Mouse (Mus musculus) inflammation-experienced regulatory T-cells, adult 6 months (primary cell): ENCODE data around the gene Nwd2. TPM values are rescaled to one million over a fixed set of nuclear protein-coding genes. Genes with fewer than 3 reads are reported as not detected.

Experiments used
- ATAC-seq: one replicate; pipeline ENCODE4 v1.8.0; 2017
- polyA plus RNA-seq, 3 experiments: library from polyadenylated mRNA; unstranded; fragments of 100-300 nt; shearing (Covaris generic); gene quantifications; one replicate each; pipeline ENCODE4 v1.2.1; 2017

Nwd2 gene
- under 1 TPM in 1 of 3 experiments, not detected in 2; 0.21 TPM for polyA plus RNA-seq

- no peak for ATAC-seq
These were observed at the start of gene Nwd2 for GRCm38 (mm10) chr5:63649070-63649532. TSS of gene Nwd2 (plus strand) at chr5:63649102.

GRCm38 (mm10) chr5:63607447-63607846, 41.5 kb upstream of the Nwd2 start:
- no peak for ATAC-seq

- no peak for ATAC-seq
These were observed 31.9 kb upstream of the Nwd2 start for GRCm38 (mm10) chr5:63616792-63617668.

GRCm38 (mm10) chr5:63624123-63624522, 24.8 kb upstream of the Nwd2 start:
- ATAC-seq: no peak

GRCm38 (mm10) chr5:63627832-63628530, 20.9 kb upstream of the Nwd2 start:
- no peak for ATAC-seq

- ATAC-seq: no peak
These were observed 20.4 kb upstream of the Nwd2 start for GRCm38 (mm10) chr5:63628531-63628871.

DNA sequence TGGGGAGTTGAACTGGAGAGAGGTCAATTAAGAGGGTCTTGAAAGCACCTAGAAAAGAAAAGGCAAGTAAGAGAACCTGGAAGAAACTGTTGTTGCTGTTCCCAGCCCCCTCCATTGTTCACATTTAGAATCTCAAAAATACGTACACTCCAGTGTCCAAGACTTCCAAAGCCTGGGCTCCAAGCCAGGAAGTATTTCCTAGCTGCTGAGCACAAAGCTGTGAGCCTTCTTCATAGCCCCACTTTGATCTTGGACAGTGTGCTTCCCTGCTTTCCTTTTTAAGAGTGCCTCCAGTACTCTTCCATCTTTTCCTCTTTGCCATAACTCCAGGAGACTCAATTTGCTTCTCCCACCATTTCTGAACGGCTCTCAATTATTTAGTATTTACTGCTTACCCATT, 14.3 kb upstream of the Nwd2 start:
- no peak for ATAC-seq

- no peak for ATAC-seq
These were observed 715 bp upstream of the Nwd2 start for GRCm38 (mm10) chr5:63648187-63648586.

GRCm38 (mm10) chr5:63649533-63650464, 897 bp downstream of the Nwd2 start:
- ATAC-seq: no peak

GRCm38 (mm10) chr5:63651813-63652212, 2.9 kb downstream of the Nwd2 start:
- ATAC-seq: no peak

DNA sequence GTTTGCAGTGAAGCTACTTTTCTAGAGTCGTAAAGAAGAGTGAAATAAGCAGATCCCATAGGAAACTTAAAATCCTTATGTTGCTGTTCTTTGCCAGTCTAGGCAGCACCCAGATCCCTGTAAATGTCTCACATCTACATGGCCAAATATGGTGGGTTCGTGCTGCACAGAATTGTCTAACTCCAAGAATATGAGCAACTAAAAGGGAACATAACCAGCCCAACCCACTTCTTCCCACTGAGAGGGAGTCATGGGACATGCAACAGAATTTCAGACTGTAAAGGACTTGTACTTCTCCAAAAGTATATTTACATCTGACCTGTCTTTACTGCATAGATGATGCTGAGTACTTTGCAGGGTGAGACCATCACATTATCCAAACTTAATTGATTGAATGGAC, 3.8 kb downstream of the Nwd2 start:
- ATAC-seq: no peak

DNA sequence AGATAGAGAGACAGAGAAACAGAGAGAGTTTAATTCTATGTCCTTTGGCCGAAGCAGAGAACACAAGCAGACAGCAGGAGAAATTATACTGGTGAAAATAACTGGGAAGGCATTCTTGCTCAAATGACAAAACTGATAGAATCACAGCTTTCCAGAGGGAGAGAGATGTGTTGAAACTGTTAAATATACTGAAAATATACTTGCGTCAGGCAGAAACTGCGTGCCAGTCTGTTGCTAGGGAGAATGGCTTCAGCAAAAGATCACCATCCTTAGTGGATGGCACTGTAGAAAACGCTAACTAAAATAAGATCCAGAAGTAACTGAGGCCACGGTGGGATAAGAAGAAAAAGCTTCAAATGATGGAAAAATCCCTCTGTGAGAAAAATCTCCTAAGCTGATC, 18.0 kb downstream of the Nwd2 start:
- no peak for ATAC-seq

- ATAC-seq: no peak
These were observed 27.0 kb downstream of the Nwd2 start for GRCm38 (mm10) chr5:63675934-63676333.

DNA sequence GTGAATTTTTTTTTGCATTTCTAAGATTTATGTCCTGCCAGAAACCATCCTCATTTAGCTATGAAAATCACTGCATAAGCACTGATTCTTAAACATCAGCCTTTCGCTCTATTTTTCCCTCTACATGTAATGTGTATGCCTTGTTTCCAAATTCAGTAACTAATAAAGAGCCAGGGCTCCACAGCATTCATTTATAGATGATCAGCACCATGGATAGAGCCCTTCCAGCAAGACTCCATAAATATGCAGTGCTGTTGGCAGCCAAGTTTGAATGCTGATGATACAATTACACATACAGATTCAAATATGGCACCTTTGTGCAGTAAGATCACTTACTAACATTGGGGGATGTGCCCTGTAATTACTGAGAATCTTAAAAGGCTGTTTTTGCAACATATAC, 40.2 kb downstream of the Nwd2 start:
- ATAC-seq: no peak

- no peak for ATAC-seq
These were observed 47.9 kb downstream of the Nwd2 start for GRCm38 (mm10) chr5:63696784-63697183.

- no peak for ATAC-seq
These were observed 48.3 kb downstream of the Nwd2 start for GRCm38 (mm10) chr5:63697196-63697595.

DNA sequence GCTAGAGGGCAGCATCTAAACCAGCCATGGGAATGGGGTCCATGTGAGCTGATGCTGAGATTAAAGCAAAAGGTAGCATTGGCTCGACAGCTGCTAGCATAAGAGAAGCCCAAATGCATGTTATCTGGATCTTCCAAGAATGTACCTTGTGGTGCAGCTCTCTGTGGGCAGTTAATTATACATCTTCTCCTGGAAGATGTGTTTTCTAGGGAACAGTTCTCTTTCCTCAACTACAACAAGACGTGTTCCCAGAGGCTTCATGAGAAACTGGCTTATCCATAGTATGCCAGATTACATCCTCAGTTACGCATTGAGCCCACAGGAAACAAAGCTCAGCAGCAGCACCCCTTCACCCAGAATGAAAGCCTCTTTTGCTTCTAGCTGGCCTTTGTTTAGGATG, 80.1 kb downstream of the Nwd2 start:
- ATAC-seq: no peak

DNA sequence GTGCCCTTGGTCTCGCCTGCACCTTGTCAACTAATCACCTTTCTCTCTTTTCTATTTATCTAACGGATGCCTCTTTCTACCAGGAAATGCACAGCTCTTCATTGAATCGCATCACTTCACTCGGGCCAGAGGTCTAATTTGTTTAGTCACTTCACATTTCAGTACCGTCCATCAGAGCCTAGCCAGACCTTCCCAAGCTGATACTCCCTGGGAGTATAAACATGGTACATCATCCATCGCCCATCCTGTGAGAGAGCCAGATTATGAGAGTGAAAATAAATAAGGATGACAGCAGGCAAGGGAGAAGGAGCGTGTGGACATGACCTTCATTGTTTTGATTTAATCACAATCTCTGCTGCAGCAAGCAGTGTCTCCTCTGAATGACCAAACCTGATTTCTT, 86.6 kb downstream of the Nwd2 start:
- no peak for ATAC-seq

- no peak for ATAC-seq
These were observed 94.5 kb downstream of the Nwd2 start for GRCm38 (mm10) chr5:63743426-63743825.

- ATAC-seq: no peak
These were observed 99.4 kb downstream of the Nwd2 start for GRCm38 (mm10) chr5:63748299-63748698.

GRCm38 (mm10) chr5:63748759-63749158, 99.9 kb downstream of the Nwd2 start:
- no peak for ATAC-seq

DNA sequence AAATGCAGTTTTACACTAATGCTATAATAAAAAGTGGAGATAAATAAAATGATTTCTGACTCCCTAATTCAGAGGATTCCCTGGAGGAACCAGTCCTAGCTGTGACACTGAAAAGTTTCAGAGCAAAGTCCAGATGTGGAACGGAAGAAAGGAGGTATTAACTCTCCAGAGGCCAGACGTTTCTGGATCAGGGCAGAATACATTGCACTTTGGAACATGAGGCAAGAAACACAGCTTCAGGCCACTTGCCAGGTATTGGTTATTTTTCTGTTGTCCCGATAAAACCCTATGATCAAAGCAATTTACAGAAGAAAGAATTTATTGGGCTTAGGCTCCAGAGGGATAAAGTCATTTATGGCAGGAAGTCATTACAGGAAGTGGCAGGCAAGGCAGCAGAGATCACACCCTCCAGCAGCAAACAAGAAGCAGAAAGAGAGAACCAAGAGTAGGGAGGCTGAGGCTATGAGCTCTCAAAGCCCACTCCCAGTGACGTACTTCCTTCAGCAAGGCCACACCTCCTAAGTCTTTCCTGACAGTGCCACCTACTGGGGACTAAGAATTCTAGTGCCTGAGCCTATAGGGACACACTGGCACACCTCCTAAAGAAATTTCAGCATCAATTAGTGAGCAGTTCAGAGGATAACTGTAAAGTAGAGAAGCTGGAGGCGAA, 106.3 kb downstream of the Nwd2 start:
- peak; percentile 41 for ATAC-seq
